Mouse (Mus musculus) lung, postnatal 0 days (tissue): ENCODE measurements around the gene Sipa1.

Source experiments
- CTCF ChIP-seq: IDR thresholded peaks from 2 replicates; pipeline ENCODE4 v1.5.1; 2016; ENCODE audit warnings: antibody characterized with exemption, mild to moderate bottlenecking
- EP300 ChIP-seq: IDR thresholded peaks from 2 replicates; pipeline ENCODE4 v1.6.1; 2016; ENCODE audit warnings: antibody characterized with exemption, mild to moderate bottlenecking, control low read depth

GRCm38 (mm10) chr19:5680432-5680831, 16.9 kb upstream of the Sipa1 start:
- no peak for TF ChIP-seq CTCF
- no peak for TF ChIP-seq EP300
